Mouse (Mus musculus): ENCODE results near the gene Gm47841. TPM values are rescaled to one million over a fixed set of nuclear protein-coding genes. Genes with fewer than 3 reads are reported as not detected.

Gene Gm47841
- total RNA-seq, 1 experiment: not detected

GRCm38 (mm10) chr15:101076071-101077000 lies 29.1 kb upstream of the Gm47841 start:
- TF ChIP-seq ZNF384 (IDR thresholded peaks at IDR 0.05; ENCODE audit: low read depth, low read length): no peak
- TF ChIP-seq ZC3H11A (IDR thresholded peaks at IDR 0.05; ENCODE audit: borderline replicate concordance, low read depth, low read length): no peak
- no peak for TF ChIP-seq HCFC1 (IDR thresholded peaks at IDR 0.05; ENCODE audit: borderline replicate concordance, insufficient read depth, low read length)
- TF ChIP-seq MAFK (IDR thresholded peaks at IDR 0.05; ENCODE audit: insufficient read depth, low read depth, low read length): no peak
- DNase-seq (ENCODE audit: low read depth, low spot score): no peak

GRCm38 (mm10) chr15:101075656-101076055 lies 28.5 kb upstream of the Gm47841 start:
- in situ Hi-C loops (cut with MboI; ENCODE audit: low sequenced_read_pairs in 2 of 2, unreplicated experiment in 2 of 2): no loop called here
- DNase-seq (ENCODE audit: low read depth, low spot score): no peak
- peaks cover 14 to 19% of the 10 kb centered on the region in 2 experiments for H3K4me1 ChIP-seq (ENCODE audit: control insufficient read depth in 2 of 2, insufficient read depth in 2 of 2, low read length in 2 of 2, poor library complexity in 1 of 2)
- no peaks in the 10 kb centered on the region for H3K36me3 ChIP-seq (ENCODE audit: control insufficient read depth, insufficient read depth, low read length, poor library complexity, severe bottlenecking)
- H3K9ac ChIP-seq (ENCODE audit: insufficient read depth, low read depth, low read length, poor library complexity, severe bottlenecking): no peak overlapping the region
- H3K27ac ChIP-seq (ENCODE audit: insufficient read depth, low read depth, low read length, poor library complexity, severe bottlenecking): no peak overlapping the region
- no peaks in the 10 kb centered on the region for H3K9me3 ChIP-seq (ENCODE audit: control insufficient read depth, insufficient read depth, low read depth, low read length)
- TF ChIP-seq CHD2 (IDR thresholded peaks at IDR 0.05; ENCODE audit: low read depth, low read length) (no peak), HCFC1 (IDR thresholded peaks at IDR 0.05; ENCODE audit: borderline replicate concordance, insufficient read depth, low read length) (no peak), ZC3H11A (IDR thresholded peaks at IDR 0.05; ENCODE audit: borderline replicate concordance, low read depth, low read length) (no peak), MAFK (IDR thresholded peaks at IDR 0.05; ENCODE audit: insufficient read depth, low read depth, low read length) (no peak), ZNF384 (IDR thresholded peaks at IDR 0.05; ENCODE audit: low read depth, low read length) (no peak)
- H3K4me3 ChIP-seq (ENCODE audit: insufficient read depth in 1 of 2, low read depth in 1 of 2, low read length in 2 of 2, poor library complexity in 1 of 2, severe bottlenecking in 1 of 2): no peak overlapping the region

More at GRCm38 (mm10) chr15:101076071-101077000, 29.1 kb upstream of the Gm47841 start:
- Histone ChIP-seq H3K4me3 (ENCODE audit: insufficient read depth in 1 of 2, low read depth in 1 of 2, low read length in 2 of 2, poor library complexity in 1 of 2, severe bottlenecking in 1 of 2) (peak overlapping the region; percentile 56 to 79; a peak in 3 of 4 replicates), H3K36me3 (ENCODE audit: control insufficient read depth, insufficient read depth, low read length, poor library complexity, severe bottlenecking) (no peaks in the 10 kb centered on the region), H3K9me3 (ENCODE audit: control insufficient read depth, insufficient read depth, low read depth, low read length) (no peaks in the 10 kb centered on the region), H3K27ac (ENCODE audit: insufficient read depth, low read depth, low read length, poor library complexity, severe bottlenecking) (no peak overlapping the region), H3K9ac (ENCODE audit: insufficient read depth, low read depth, low read length, poor library complexity, severe bottlenecking) (no peak overlapping the region; the same call in 1 of the 2 replicates), H3K4me1 (ENCODE audit: control insufficient read depth in 2 of 2, insufficient read depth in 2 of 2, low read length in 2 of 2, poor library complexity in 1 of 2) (peaks cover 13 to 22% of the 10 kb centered on the region in 2 experiments)
- in situ Hi-C loops (cut with MboI; ENCODE audit: low sequenced_read_pairs in 2 of 2, unreplicated experiment in 2 of 2): no loop called here

GRCm38 (mm10) chr15:101075150-101075549 lies 28.0 kb upstream of the Gm47841 start:
- H3K27ac ChIP-seq (ENCODE audit: insufficient read depth, low read depth, low read length, poor library complexity, severe bottlenecking): no peak overlapping the region
- in situ Hi-C loops (cut with MboI; ENCODE audit: low sequenced_read_pairs in 2 of 2, unreplicated experiment in 2 of 2): no loop called here
- peaks cover 15 to 16% of the 10 kb centered on the region in 2 experiments for H3K4me1 ChIP-seq (ENCODE audit: control insufficient read depth in 2 of 2, insufficient read depth in 2 of 2, low read length in 2 of 2, poor library complexity in 1 of 2)
- H3K9ac ChIP-seq (ENCODE audit: insufficient read depth, low read depth, low read length, poor library complexity, severe bottlenecking): no peak overlapping the region
- no peak for TF ChIP-seq CHD2 (IDR thresholded peaks at IDR 0.05; ENCODE audit: low read depth, low read length)
- TF ChIP-seq MAFK (IDR thresholded peaks at IDR 0.05; ENCODE audit: insufficient read depth, low read depth, low read length): no peak
- no peak for TF ChIP-seq HCFC1 (IDR thresholded peaks at IDR 0.05; ENCODE audit: borderline replicate concordance, insufficient read depth, low read length)
- no peak for TF ChIP-seq ZC3H11A (IDR thresholded peaks at IDR 0.05; ENCODE audit: borderline replicate concordance, low read depth, low read length)
- TF ChIP-seq ZNF384 (IDR thresholded peaks at IDR 0.05; ENCODE audit: low read depth, low read length): no peak
- H3K36me3 ChIP-seq (ENCODE audit: control insufficient read depth, insufficient read depth, low read length, poor library complexity, severe bottlenecking): no peaks in the 10 kb centered on the region
- DNase-seq (ENCODE audit: low read depth, low spot score): no peak
- no peak overlapping the region for H3K4me3 ChIP-seq (ENCODE audit: insufficient read depth in 1 of 2, low read depth in 1 of 2, low read length in 2 of 2, poor library complexity in 1 of 2, severe bottlenecking in 1 of 2)
- H3K9me3 ChIP-seq (ENCODE audit: control insufficient read depth, insufficient read depth, low read depth, low read length): no peaks in the 10 kb centered on the region

GRCm38 (mm10) chr15:101074067-101074466 lies 26.9 kb upstream of the Gm47841 start:
- TF ChIP-seq ZNF384 (IDR thresholded peaks at IDR 0.05; ENCODE audit: low read depth, low read length) (no peak), ZC3H11A (IDR thresholded peaks at IDR 0.05; ENCODE audit: borderline replicate concordance, low read depth, low read length) (no peak), MAFK (IDR thresholded peaks at IDR 0.05; ENCODE audit: insufficient read depth, low read depth, low read length) (no peak), HCFC1 (IDR thresholded peaks at IDR 0.05; ENCODE audit: borderline replicate concordance, insufficient read depth, low read length) (no peak), CHD2 (IDR thresholded peaks at IDR 0.05; ENCODE audit: low read depth, low read length) (no peak)
- Histone ChIP-seq H3K4me3 (ENCODE audit: insufficient read depth in 1 of 2, low read depth in 1 of 2, low read length in 2 of 2, poor library complexity in 1 of 2, severe bottlenecking in 1 of 2) (no peak overlapping the region), H3K9ac (ENCODE audit: insufficient read depth, low read depth, low read length, poor library complexity, severe bottlenecking) (no peak overlapping the region), H3K36me3 (ENCODE audit: control insufficient read depth, insufficient read depth, low read length, poor library complexity, severe bottlenecking) (no peaks in the 10 kb centered on the region), H3K27ac (ENCODE audit: insufficient read depth, low read depth, low read length, poor library complexity, severe bottlenecking) (no peak overlapping the region), H3K4me1 (ENCODE audit: control insufficient read depth in 2 of 2, insufficient read depth in 2 of 2, low read length in 2 of 2, poor library complexity in 1 of 2) (peaks cover 14 to 16% of the 10 kb centered on the region in 2 experiments), H3K9me3 (ENCODE audit: control insufficient read depth, insufficient read depth, low read depth, low read length) (no peaks in the 10 kb centered on the region)
- in situ Hi-C loops (cut with MboI; ENCODE audit: low sequenced_read_pairs in 2 of 2, unreplicated experiment in 2 of 2): no loop called here
- DNase-seq (ENCODE audit: low read depth, low spot score): no peak

All from ES-E14 (cell line).